Mouse (Mus musculus): Measurements from ENCODE around the gene Prr5. TPM values are rescaled to one million over a fixed set of nuclear protein-coding genes. Genes with fewer than 3 reads are reported as not detected.

Prr5 gene
- total RNA-seq (2022) = 1 to 10 TPM; 4.8 to 8.3 (median 6.0) TPM

DNA sequence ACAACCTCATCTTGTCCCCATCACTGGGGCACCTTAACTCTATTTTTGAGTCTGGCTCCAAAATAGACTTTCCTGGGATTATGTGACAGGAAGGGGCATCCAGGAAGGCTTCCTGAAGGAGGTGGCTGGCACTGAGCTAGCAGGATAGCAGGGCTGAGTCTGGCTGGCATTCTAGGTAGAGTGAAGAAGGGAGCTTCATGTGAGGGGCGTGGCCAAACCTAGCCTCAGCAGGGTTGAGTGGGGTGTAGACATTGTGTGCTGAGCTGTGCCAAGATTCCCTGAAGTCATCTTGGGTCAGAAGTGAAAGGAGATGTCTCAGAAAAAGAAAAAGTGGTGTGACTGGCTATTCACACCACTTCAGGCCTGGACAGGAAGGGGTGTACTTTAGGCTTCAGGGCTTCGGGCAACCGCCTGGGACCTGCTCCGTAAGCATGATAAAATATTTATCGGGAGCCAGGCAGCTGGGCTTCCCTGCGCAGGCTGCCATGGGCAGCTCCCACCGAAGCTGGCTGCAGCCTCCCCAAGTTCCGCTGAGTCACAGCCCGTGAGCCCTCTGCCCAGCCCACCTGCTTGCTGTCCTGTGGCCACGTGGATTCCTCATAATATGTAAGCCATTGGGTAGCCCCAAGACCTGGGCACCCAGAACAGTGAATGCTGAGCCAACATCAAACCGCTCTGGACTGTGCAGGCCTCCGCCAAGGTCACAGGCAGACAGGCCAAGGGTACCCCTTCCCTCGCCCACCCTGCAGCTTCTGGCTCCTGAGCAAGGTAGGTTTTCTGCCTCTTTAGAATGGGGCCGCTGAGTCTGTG, at the start of gene Prr5:
Gene Prr5 (plus strand): TSS at position 683 of the 810 bp plus-strand sequence.
- DNase-seq = no peak

DNA sequence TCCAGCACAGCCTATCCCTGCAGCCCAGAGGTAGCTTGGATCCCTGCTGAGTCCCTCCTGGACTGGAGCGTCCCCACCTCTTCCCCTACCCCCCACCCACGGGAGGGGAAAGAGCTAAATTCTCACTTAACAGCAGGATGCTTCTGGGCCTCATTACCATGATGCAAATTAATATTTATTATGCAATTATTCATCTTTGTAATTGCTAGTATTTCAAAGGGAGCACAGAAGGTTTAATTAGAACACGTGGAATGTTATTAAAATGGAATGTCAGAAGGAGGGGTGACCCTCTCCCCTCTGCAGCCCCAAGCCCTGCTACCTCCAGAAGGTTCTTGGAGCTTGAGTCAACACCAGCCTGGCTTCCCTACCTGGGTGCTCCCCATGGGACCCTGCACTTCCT, 49.4 kb upstream of the Prr5 start:
- DNase-seq = no peak

DNA sequence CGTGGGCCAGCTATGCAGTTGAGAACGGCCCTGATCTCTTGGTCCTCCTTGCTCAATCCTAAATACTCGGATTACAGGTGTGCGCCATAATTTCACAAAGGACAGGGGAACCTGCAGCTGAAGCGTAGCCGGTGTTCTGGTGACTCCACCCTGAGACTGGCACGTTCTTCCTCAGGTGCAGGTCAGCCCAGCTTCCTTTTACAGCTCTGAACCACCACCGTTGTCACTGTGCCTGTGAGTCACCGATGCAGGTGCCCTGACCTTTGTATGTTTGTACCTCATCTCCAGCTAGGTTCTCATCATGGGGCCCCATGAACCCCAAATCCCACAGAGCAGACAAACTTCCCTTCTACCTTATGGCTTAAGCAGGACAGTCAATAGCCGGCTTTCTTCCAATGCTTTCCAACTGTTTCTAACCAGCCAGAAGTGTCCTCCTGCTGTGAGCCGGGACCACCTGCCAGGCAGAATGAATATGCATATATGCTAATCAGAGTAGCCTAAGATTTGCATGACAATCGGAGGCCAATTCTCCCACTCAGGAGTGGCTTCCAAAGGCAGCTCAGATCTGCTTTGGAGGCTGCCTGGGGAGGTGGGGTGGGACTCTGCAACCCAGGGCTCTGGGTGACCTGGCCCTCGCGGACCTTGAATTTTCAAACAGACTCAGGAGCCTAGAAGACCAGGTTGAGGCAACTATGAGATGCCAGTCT, 47.5 kb upstream of the Prr5 start:
- DNase-seq = no peak

DNA sequence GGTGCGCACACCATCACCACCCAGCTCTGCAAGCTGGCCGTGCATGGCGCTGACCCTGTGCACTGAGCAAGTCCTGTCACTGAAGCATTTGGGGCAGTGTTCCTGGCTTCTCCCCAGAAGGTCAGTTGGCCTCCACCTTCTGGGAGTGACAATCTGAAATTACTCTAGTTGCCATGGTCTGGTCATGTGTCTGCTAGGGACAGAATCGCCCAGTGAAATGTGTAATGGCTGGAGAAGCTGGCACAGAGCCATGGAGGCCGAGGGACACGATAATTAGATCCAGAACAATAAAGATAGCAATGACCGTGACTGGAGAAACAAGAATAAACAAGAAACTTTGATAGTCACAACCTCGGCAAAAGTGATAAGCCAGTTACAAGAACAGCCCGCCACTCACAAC, 44.5 kb upstream of the Prr5 start:
- DNase-seq = peak; percentile 66

DNA sequence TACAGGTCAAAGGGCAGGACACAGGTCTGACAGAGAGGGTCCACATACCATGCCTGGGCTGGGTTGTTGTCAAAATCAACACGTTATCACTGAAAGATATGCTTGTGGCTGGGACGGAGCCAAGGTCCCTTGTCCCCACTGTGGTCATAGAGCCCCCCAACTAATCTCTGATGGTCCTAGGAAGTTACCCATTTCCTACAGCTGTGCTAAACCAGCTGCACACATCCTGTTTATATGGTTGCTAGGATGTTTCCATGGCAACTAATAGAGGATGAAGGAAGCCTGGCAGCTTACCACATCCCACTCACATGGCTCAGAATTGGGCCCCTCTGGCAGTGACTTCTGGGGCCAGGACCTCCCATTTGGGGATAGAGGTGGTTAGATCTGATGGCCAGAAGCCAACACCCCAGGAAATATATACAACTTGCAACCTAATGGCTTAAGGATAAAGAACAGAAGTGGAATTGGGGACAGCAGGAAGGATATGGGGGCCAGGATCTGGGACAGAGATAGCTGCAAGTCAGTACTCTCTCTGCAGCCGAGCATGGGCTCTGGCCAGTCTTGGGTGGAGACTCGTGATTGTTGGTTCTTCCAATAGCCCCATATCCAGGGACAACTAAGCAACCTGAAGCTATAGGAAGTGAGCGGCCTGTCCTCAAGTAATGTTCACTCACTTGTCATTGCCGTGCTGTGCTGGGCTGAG, 43.6 kb upstream of the Prr5 start:
- DNase-seq = no peak

DNA sequence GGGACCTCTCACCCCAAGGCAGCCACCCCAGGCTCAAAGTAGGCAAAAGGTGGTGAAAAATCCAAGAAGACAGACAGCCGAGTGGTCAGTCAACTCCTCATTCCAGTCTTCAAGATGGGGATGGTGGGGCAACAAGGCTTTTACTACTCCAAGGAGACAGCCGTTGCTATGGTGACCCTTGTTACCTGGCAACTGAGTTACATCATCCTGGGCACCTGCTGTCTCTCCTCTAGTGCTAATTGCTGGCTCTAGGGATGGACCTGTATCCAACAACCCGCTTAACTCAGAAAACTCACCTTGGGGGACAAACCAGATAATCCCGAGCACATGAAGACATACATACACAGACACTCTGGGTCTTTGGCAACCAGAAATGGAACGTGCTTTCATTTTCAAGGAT, 42.1 kb upstream of the Prr5 start:
- DNase-seq = no peak

DNA sequence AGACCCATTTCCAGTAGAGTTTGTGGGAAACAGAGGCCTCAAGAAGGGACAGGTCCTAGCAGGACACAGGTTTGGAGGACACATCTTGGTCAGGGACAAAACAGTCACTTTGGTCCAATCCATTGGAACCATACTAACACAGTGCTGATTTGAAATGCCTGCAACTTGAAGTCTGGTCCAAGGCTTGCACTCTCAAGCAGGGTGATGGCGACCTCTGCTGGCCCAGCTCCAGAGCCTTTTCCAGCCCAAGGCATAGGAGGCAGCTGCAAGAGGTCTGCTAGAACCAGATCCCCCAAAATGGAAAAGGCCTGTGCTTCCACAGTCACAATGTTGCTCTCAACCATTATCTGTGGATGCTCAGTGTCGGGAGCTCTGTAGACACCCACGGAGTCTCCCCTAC, 39.7 kb upstream of the Prr5 start:
- no peak for DNase-seq

DNA sequence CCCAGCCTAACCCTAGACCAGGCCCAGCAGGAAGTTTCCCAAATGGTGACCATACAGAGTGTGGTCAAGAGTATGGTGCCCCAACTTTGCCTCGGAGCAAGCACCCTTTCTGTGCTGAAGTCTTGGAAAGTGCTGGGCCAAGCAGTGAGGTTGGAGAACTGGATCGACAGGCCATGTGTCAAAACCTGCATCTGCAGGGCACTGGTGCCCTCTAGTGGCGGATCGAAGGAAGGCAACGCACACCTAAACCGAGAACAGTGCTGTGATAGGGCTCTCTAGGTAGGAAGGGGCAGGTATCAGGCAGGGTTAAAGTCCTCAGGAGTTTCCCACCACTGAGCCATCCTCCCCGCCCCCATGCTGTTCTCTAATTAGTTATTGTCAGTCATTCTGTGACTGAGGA, 37.9 kb upstream of the Prr5 start:
- DNase-seq = no peak

DNA sequence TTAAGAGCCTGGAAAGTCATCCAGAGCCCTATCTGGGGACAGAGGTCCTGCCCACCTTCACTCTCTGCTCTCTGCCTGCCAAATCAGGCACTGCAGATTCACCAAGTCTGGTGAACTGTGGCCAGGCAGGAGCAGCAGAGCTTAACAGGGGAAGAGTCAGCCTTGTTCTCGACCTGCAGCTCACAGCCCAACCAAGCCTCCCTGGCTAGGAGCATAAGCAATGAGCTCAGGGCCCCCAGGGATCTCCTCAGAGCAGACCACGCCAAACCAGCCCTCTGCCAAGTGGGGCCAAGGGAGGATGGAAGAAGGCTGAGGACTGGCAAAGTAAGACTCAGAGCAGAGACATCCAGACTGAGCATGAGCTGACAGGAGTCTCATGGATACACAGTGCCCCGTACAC, 35.1 kb upstream of the Prr5 start:
- DNase-seq = no peak

DNA sequence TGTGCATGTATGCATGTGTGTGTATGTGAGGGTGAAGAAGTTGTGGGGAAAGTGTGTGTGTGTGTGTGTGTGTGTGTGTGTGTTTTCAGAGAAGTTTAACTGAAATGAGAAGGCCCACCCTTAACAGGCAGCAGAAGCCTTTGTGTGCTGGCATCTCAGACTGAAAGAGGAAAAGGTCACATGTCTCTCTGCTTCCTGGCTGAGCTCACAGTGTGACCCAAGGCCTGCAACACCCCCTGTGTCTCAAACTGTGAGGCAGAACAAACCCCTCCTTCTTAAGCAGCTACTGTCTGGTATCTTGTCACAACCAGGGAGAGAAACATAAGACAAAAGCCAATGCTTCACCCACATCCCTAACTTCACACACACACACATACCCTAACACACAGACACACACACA, 31.0 kb upstream of the Prr5 start:
- no peak for DNase-seq

DNA sequence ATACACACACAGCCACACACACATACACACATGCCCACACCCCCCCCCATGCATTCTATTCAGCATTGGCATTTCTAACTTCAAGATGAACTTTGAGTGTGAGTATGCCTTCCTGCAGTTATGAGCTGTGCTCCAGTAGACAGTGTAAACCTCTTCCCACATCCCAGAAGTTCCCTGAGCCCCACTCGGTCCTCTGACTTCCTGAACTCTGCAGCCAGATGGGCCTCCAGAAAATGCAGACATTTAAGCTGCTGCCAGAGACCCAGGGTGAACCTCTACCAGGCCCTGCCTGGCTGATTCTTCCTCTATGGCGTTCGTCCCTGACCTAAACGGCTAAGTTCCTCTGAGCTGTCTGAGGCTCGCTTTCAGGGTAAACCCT, 30.4 kb upstream of the Prr5 start:
- no peak for DNase-seq

DNA sequence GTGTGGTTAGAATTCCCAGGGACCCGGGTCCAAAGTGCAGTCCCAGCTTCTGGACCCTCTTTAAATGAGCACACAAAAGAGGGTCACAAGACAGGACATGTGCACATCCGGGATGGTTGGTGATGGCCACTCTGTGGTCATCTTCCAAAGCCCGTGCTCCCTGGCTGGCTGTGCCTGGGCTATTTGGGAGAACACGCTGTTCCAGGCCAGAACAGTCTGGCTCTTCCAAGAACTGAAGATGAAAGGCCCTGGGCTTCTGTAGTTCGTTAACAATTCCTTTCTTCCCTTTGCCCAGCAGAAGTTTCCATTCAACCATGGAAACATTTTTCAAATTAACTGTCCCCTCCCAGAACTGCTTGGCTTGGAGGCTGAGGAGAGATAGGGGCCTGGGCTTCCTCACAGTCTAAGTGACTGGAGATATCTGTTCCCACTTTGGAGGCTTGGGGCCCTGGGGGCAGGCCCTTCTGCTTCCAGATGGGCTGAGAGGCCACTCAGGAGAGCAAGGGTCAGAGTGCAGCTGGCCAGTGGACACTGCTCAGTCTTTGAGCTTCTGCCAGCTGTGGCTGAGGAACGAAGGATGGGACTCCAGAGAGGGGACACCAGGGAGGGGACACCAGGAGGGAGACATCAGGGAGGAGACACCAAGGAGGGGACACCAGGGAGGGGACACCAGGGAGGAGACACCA, 29.8 kb upstream of the Prr5 start:
- DNase-seq = no peak

DNA sequence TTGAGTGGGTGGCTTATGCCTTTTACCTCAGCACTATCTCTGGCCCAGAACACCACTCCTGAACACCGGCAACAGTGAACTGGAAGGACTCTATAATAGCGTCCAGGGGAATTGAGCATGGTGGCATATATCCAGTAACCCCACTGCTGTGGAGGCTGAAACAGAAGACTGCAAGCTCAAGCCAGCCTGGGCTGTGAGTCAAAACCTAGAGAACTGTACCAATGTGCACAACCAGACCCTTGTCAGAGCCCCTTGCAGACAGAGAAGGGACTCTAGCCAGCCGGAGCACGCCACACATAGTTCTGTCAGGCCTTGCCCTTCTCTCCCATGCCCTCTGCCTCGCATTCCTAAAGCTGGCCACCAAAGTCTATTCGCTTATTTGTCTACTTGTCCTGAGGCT, 28.7 kb upstream of the Prr5 start:
- DNase-seq = no peak

DNA sequence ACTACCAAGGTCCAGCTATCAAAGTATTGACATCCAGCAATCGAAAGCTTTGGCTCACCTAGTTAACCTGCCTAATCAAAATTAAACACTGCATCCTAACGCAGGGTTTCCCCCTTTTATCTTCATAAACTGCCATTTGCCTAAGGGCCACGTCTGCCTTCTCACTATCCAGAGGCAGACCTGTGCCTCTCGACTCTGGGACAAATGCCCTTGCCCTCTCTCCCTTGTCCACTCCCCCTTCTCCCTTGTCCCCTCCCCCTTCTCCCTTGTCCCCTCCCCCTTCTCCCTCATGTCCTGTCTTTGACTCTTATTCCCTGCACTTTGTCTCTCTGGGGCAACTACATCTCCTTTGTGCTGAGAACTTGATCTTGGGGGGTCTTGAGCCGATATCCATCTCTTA, 28.3 kb upstream of the Prr5 start:
- no peak for DNase-seq

DNA sequence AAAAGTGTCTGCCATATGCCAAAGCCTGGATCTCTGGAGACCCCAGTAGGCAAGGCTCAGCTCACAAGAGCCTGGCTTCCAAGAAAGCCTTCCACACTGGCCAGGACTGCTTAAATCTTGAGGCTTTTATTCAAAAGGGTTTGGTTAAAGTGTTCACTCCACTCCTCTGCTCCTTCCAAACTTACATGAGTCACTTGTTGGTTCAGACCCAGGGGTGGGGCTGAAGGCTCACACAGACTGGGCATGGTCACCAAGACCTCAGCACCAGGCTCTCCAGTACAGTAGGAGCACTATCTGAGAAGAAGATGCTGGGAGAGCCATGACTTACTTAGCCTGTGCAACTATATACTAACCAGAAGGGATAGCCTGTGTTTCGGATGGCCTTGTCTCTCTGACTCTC, 27.5 kb upstream of the Prr5 start:
- no peak for DNase-seq

DNA sequence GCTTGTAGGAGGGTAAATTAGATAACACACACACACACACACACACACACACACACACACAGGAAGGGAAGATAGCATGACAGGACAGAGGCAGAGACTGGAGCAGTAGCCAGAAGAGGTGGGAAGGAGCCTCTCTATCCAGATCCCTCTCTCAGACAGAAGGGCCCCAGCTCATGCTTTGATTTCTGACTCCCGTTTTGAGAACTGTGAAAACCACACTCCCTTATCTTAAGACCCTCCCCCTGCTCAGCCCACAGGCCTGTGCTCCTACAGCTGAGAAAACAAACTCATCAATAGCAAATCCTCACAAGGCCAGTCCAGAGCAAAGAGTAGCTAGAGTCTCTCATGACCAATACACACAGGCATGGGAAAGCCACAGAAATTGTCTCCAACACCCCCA, 26.2 kb upstream of the Prr5 start:
- no peak for DNase-seq

DNA sequence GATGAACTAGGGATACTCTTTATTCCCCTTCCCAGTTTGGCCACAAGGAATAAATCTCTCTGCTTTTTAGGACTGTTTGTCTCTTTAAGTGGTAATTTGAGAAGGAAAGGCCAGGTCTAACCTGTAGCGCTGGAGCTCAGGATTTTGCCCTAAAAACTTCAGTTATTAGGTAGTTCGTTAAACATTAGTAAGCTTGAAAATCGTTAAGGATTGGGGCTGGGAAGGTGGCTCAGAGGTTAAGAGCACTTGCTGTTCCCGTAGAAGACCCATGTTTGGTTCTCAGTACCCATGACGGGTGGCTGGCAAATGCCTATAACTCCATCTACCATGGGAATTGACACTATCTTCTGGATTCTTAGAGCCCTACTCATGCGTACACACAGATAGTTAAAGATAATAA, 17.9 kb upstream of the Prr5 start:
- no peak for DNase-seq

DNA sequence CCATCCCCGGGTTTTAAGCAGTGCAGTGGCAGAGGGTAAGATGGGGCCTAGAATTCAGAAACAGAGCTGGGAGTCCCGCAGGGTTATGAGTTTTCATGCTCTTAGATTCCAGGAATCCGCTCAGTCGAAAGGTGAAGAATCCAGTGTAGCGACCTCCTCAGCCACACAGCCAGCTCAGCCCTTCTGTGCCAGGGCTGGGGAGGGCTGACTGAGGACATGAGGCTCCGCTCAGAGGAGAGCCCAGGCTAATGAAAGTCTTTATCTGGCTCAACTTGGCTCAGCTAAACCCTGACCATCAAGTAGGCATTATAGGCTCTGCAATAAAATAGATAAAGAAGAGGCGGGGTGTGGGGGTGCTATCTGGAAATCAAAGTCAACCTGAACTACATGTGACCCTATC, 16.3 kb upstream of the Prr5 start:
- no peak for DNase-seq

DNA sequence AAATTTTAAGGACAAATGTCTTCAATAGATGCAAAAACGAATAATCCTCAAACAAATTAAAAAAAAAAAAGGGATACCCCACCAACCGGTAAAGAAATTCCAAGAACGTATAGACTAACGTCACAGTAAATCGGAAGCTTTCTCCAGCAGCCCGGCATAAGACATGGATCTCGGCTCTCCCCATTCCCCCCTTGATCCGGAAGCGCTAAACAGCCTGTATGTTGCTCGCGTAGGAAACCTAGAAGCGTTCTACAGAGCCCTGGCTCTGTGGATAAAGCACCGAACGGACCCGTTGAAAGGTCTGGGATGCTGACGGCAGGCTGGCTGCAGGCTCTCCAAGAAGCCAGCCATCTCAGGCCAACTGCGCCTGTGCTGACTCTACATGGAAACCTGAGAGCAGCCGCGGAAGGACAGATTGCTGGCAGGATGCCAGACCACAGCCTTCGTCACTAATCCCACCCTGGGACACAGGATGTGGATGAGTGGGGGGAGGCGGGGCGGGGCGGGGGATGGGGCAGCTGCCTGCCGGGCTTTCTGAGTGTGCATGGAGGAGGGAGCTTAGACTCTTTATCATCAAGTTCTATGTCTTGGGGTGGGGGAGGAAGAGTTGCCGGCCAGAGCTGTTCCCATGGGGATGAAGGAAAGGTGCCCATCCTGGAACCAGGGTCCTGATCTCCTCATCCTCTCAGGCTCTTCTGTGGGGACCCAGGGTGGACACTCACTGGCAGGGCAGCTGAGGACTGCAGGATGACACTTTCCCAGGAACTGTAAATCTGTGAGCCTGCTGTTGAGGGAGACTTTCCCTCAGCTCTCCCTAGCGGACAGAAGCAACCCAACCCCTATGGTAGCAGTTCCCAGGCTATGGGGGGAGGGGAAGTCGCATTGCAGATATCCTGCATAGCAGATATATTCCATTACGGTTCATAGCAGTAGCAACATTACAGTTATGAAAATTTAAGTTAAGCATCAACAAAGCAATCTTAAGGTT, 15.1 kb upstream of the Prr5 start:
- peak; percentile 62 for DNase-seq

DNA sequence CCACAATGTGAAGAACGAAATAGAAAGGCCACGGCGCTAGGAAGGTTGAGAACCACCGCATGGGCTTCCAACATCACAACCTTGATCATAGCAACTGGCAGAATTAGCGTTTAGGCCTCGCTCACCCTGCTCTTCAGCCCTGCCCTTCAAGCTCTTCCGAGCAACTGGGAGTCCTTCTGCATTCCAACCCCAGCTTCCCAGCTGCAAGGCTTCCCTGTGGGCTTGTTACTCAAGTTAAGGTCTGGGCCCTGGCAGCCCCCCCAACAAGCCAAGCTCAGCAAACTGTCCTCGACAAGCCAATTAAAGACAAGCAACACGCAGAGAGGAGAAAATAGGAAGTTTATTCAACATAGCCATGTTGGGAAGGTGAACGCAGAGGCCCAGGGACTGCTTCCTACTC, 14.4 kb upstream of the Prr5 start:
- no peak for DNase-seq

DNA sequence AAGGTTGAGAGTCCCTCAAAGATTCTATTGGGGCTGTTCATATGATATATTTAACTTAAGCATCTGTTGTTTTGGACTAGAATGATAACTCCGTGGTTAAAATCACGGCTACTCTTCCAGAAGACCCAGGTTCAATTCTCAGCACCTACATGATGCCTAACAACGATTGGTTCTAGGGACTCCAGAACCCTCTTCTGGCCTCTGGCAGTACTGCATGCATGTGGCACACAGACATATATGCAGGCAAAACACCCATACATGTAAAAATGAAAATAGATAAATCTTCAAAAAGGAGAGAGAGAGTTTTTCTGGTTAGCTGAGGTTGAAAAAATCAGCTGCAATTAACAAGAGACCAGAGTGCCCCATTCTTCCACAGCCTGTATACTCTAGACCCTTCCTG, 12.7 kb upstream of the Prr5 start:
- DNase-seq = no peak
